Mouse (Mus musculus): ENCODE measurements around the gene Rad51b. TPM values are rescaled to one million over a fixed set of nuclear protein-coding genes. Genes with fewer than 3 reads are reported as not detected.

The Rad51b gene
- polyA plus RNA-seq, 1 experiment: 13.8 TPM

- Histone ChIP-seq H3K4me1 (ENCODE audit: control insufficient read depth, insufficient read depth, low read length) (no peaks in the 10 kb centered on the region), H3K4me3 (ENCODE audit: low read depth, low read length) (no peak overlapping the region), H3K9me3 (replicated peaks; ENCODE audit: control insufficient read depth, insufficient read depth, low read length, poor library complexity, severe bottlenecking) (no peaks in the 10 kb centered on the region), H3K27me3 (ENCODE audit: control insufficient read depth, insufficient read depth, low read length, poor library complexity, severe bottlenecking) (no peaks in the 10 kb centered on the region; the same call in 1 of the 2 replicates), H3K27ac (ENCODE audit: insufficient read depth, low read length) (no peak overlapping the region), H3K9ac (ENCODE audit: low read depth, poor library complexity, severe bottlenecking) (no peak overlapping the region), H3K36me3 (ENCODE audit: control insufficient read depth, insufficient read depth, low read length, poor library complexity, severe bottlenecking) (no peaks in the 10 kb centered on the region)
- TF ChIP-seq POLR2A (IDR thresholded peaks at IDR 0.05; ENCODE audit: insufficient read depth, low read length) (no peak), EP300 (IDR thresholded peaks at IDR 0.05; ENCODE audit: insufficient read depth, low read depth, low read length) (no peak), CTCF (IDR thresholded peaks at IDR 0.05; ENCODE audit: low read depth, low read length) (no peak)
These were observed 448.1 kb downstream of the Rad51b start for GRCm38 (mm10) chr12:79745225-79745624.

GRCm38 (mm10) chr12:79745845-79746510 lies 448.9 kb downstream of the Rad51b start:
- no peak overlapping the region for H3K27ac ChIP-seq (ENCODE audit: insufficient read depth, low read length)
- TF ChIP-seq POLR2A (IDR thresholded peaks at IDR 0.05; ENCODE audit: insufficient read depth, low read length): no peak
- TF ChIP-seq CTCF (IDR thresholded peaks at IDR 0.05; ENCODE audit: low read depth, low read length): no peak
- TF ChIP-seq EP300 (IDR thresholded peaks at IDR 0.05; ENCODE audit: insufficient read depth, low read depth, low read length): no peak
- H3K4me1 ChIP-seq (ENCODE audit: control insufficient read depth, insufficient read depth, low read length): no peaks in the 10 kb centered on the region

GRCm38 (mm10) chr12:79747541-79747940 lies 450.5 kb downstream of the Rad51b start:
- Histone ChIP-seq H3K4me1 (ENCODE audit: control insufficient read depth, insufficient read depth, low read length) (no peaks in the 10 kb centered on the region), H3K9ac (ENCODE audit: low read depth, poor library complexity, severe bottlenecking) (no peak overlapping the region), H3K9me3 (replicated peaks; ENCODE audit: control insufficient read depth, insufficient read depth, low read length, poor library complexity, severe bottlenecking) (no peaks in the 10 kb centered on the region), H3K4me3 (ENCODE audit: low read depth, low read length) (no peak overlapping the region), H3K27me3 (ENCODE audit: control insufficient read depth, insufficient read depth, low read length, poor library complexity, severe bottlenecking) (no peaks in the 10 kb centered on the region; the same call in 1 of the 2 replicates), H3K27ac (ENCODE audit: insufficient read depth, low read length) (no peak overlapping the region), H3K36me3 (ENCODE audit: control insufficient read depth, insufficient read depth, low read length, poor library complexity, severe bottlenecking) (no peaks in the 10 kb centered on the region)
- TF ChIP-seq POLR2A (IDR thresholded peaks at IDR 0.05; ENCODE audit: insufficient read depth, low read length): no peak
- no peak for TF ChIP-seq EP300 (IDR thresholded peaks at IDR 0.05; ENCODE audit: insufficient read depth, low read depth, low read length)
- TF ChIP-seq CTCF (IDR thresholded peaks at IDR 0.05; ENCODE audit: low read depth, low read length): no peak

More at GRCm38 (mm10) chr12:79745845-79746510, 448.9 kb downstream of the Rad51b start:
- no peaks in the 10 kb centered on the region for H3K9me3 ChIP-seq (replicated peaks; ENCODE audit: control insufficient read depth, insufficient read depth, low read length, poor library complexity, severe bottlenecking)
- no peak overlapping the region for H3K9ac ChIP-seq (ENCODE audit: low read depth, poor library complexity, severe bottlenecking)
- H3K27me3 ChIP-seq (ENCODE audit: control insufficient read depth, insufficient read depth, low read length, poor library complexity, severe bottlenecking): no peaks in the 10 kb centered on the region; the same call in 1 of the 2 replicates
- H3K36me3 ChIP-seq (ENCODE audit: control insufficient read depth, insufficient read depth, low read length, poor library complexity, severe bottlenecking): no peaks in the 10 kb centered on the region
- no peak overlapping the region for H3K4me3 ChIP-seq (ENCODE audit: low read depth, low read length)

GRCm38 (mm10) chr12:79748862-79749261 lies 451.8 kb downstream of the Rad51b start:
- no peaks in the 10 kb centered on the region for H3K9me3 ChIP-seq (replicated peaks; ENCODE audit: control insufficient read depth, insufficient read depth, low read length, poor library complexity, severe bottlenecking)
- H3K4me3 ChIP-seq (ENCODE audit: low read depth, low read length): no peak overlapping the region
- no peaks in the 10 kb centered on the region for H3K4me1 ChIP-seq (ENCODE audit: control insufficient read depth, insufficient read depth, low read length)
- H3K27ac ChIP-seq (ENCODE audit: insufficient read depth, low read length): no peak overlapping the region
- TF ChIP-seq POLR2A (IDR thresholded peaks at IDR 0.05; ENCODE audit: insufficient read depth, low read length) (no peak), CTCF (IDR thresholded peaks at IDR 0.05; ENCODE audit: low read depth, low read length) (no peak), EP300 (IDR thresholded peaks at IDR 0.05; ENCODE audit: insufficient read depth, low read depth, low read length) (no peak)
- no peaks in the 10 kb centered on the region for H3K36me3 ChIP-seq (ENCODE audit: control insufficient read depth, insufficient read depth, low read length, poor library complexity, severe bottlenecking)
- no peaks in the 10 kb centered on the region; the same call in 1 of the 2 replicates for H3K27me3 ChIP-seq (ENCODE audit: control insufficient read depth, insufficient read depth, low read length, poor library complexity, severe bottlenecking)
- H3K9ac ChIP-seq (ENCODE audit: low read depth, poor library complexity, severe bottlenecking): no peak overlapping the region

- no peaks in the 10 kb centered on the region for H3K4me1 ChIP-seq (ENCODE audit: control insufficient read depth, insufficient read depth, low read length)
- TF ChIP-seq EP300 (IDR thresholded peaks at IDR 0.05; ENCODE audit: insufficient read depth, low read depth, low read length): no peak
- no peak for TF ChIP-seq CTCF (IDR thresholded peaks at IDR 0.05; ENCODE audit: low read depth, low read length)
- no peak for TF ChIP-seq POLR2A (IDR thresholded peaks at IDR 0.05; ENCODE audit: insufficient read depth, low read length)
- no peak overlapping the region for H3K9ac ChIP-seq (ENCODE audit: low read depth, poor library complexity, severe bottlenecking)
These were observed 453.4 kb downstream of the Rad51b start for GRCm38 (mm10) chr12:79750253-79751125.

More at GRCm38 (mm10) chr12:79750253-79751125, 453.4 kb downstream of the Rad51b start:
- no peaks in the 10 kb centered on the region for H3K36me3 ChIP-seq (ENCODE audit: control insufficient read depth, insufficient read depth, low read length, poor library complexity, severe bottlenecking)
- H3K4me3 ChIP-seq (ENCODE audit: low read depth, low read length): no peak overlapping the region
- H3K9me3 ChIP-seq (replicated peaks; ENCODE audit: control insufficient read depth, insufficient read depth, low read length, poor library complexity, severe bottlenecking): no peaks in the 10 kb centered on the region
- H3K27me3 ChIP-seq (ENCODE audit: control insufficient read depth, insufficient read depth, low read length, poor library complexity, severe bottlenecking): no peaks in the 10 kb centered on the region; the same call in 1 of the 2 replicates
- H3K27ac ChIP-seq (ENCODE audit: insufficient read depth, low read length): no peak overlapping the region
